8 mouse cellular contexts compared by ENCODE assay signal in the genomic region with DNA sequence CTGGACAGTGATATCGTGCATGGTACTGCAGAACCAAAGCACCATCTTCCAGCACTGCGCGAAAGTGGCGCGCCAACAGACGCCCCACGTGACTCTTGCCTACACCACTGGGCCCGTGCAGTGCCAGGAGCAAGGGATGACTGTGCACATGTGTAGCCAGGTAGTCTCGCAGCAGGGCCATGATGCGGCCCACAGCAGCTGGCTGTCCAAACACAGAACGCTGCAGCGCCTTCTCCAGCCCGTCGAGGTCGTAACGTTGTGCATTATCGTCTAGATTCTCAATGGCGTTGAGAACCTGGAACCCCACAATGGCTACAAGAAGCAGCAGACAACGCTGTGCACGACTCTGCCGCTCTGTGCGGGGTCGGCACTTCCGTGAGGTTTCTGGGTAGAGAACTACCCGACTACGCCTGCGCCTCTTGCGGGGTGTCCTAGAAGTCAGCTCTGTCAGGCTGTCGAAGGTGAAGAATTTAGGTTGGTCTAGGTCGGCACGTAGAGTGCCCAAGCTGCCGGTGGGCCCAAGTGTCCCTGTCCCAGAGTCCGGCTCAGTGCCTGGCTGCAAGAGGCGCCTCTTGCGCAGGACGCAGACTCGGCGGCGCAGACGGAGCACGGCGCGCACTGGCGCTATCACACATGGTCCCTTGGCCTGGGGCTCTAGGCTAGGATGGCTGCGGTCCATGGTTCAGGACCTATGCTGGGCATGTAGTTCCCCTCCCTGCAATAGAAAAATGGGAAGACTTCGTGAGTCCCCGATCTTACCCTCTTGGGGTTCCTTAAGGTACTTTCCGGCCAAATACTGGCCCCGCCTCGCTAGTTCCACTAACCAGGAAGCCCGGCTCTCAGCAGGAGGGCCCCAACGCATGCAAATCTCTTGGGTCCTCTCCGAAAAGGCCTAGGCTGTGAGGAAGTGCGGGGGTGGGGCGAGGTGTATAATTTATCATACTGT. TPM values are rescaled to one million over a fixed set of nuclear protein-coding genes. Genes with fewer than 3 reads are reported as not detected.
DNase-seq lines count a peak whose midpoint lies in the region; ATAC-seq and TF ChIP-seq lines count a peak whose summit lies in the region.

No protein-coding gene starts in this region.

- peak in 1 of 2 experiments; percentile 33; a peak in 1 of 4 replicates for TF ChIP-seq EP300 in MEL (IDR thresholded peaks at IDR 0.05; ENCODE audit: low read depth in 1 of 2, low read length in 2 of 2)

- peak; percentile 92 for DNase-seq in 416B (ENCODE audit: low read depth)
- DNase-seq in MEL (ENCODE audit: low read depth, low spot score): peak; percentile 97
- DNase-seq in intestine, embryonic 14.5 days (ENCODE audit: low spot score): no peak
- no peak for DNase-seq in cerebellum, adult 2 months
- no peak for DNase-seq in left cerebral cortex, adult 11 months (ENCODE audit: low spot score)

- H3K9me3 ChIP-seq in MEL (replicated peaks; ENCODE audit: insufficient read depth, low read length): no peaks in the 10 kb centered on the region
- H3K9me3 ChIP-seq in forebrain, embryonic 13.5 days (replicated peaks): no peaks in the 10 kb centered on the region
- H3K9me3 ChIP-seq in intestine, embryonic 14.5 days (ENCODE audit: control insufficient read depth, low read length): no peaks in the 10 kb centered on the region
- no peaks in the 10 kb centered on the region for H3K9me3 ChIP-seq in liver, embryonic 16.5 days (replicated peaks; ENCODE audit: control insufficient read depth, low read length)

- H3K4me3 ChIP-seq in MEL (ENCODE audit: control insufficient read depth in 1 of 2, insufficient read depth in 1 of 2, low read depth in 2 of 2, low read length in 2 of 2): peak overlapping the region; percentile 57 to 72
- H3K4me3 ChIP-seq in forebrain, embryonic 13.5 days: no peak overlapping the region
- peak overlapping the region; percentile 34 for H3K4me3 ChIP-seq in intestine, embryonic 14.5 days (ENCODE audit: low read depth, low read length)
- H3K4me3 ChIP-seq in liver, embryonic 16.5 days (ENCODE audit: low read depth, low read length): peak overlapping the region; percentile 54
- peak overlapping the region; percentile 6; the same call in 1 of the 2 replicates for H3K4me3 ChIP-seq in olfactory bulb, adult 2 months (ENCODE audit: insufficient read depth, low read depth, low read length)
- H3K4me3 ChIP-seq in cerebellum, adult 2 months (replicated peaks; ENCODE audit: insufficient read depth, low read depth, low read length): no peak overlapping the region

- 25% methylated on average over 55 of the region's 55 CpGs for WGBS in forebrain, embryonic 13.5 days
- 20% methylated on average over 55 of the region's 55 CpGs for WGBS in intestine, embryonic 14.5 days
- WGBS in liver, embryonic 16.5 days (ENCODE audit: insufficient replicate concordance): 7% methylated on average over 55 of the region's 55 CpGs
- WGBS in olfactory bulb, adult 2 months: 49% methylated on average over 55 of the region's 55 CpGs
- 28% methylated on average over 55 of the region's 55 CpGs for WGBS in cerebellum, adult 2 months

- peak overlapping the region; percentile 87 for H3K9ac ChIP-seq in MEL (ENCODE audit: control insufficient read depth, low read depth, low read length, poor library complexity, severe bottlenecking)
- H3K9ac ChIP-seq in forebrain, embryonic 13.5 days: no peak overlapping the region
- H3K9ac ChIP-seq in intestine, embryonic 14.5 days (ENCODE audit: low read length): peak overlapping the region; percentile 34; the same call in 1 of the 2 replicates
- H3K9ac ChIP-seq in liver, embryonic 16.5 days (ENCODE audit: low read depth, low read length): peak overlapping the region; percentile 61

- H3K4me2 ChIP-seq in forebrain, embryonic 13.5 days: 0 out of 2 replicates have a peak overlapping the region, but pooled peaks have one; percentile 14
- H3K4me2 ChIP-seq in intestine, embryonic 14.5 days (ENCODE audit: low read length): peak overlapping the region; percentile 58
- H3K4me2 ChIP-seq in liver, embryonic 16.5 days (ENCODE audit: low read depth, low read length): peak overlapping the region; percentile 71

- peak overlapping the region; percentile 96 for H3K27ac ChIP-seq in MEL (ENCODE audit: control insufficient read depth, low read depth, low read length)
- no peak overlapping the region for H3K27ac ChIP-seq in forebrain, embryonic 13.5 days
- H3K27ac ChIP-seq in intestine, embryonic 14.5 days (ENCODE audit: low read depth): peak overlapping the region; percentile 76
- peak overlapping the region; percentile 79 for H3K27ac ChIP-seq in liver, embryonic 16.5 days (ENCODE audit: low read length)
- H3K27ac ChIP-seq in olfactory bulb, adult 2 months (ENCODE audit: insufficient read depth, low read depth, low read length): no peak overlapping the region; the same call in 1 of the 2 replicates
- no peak overlapping the region for H3K27ac ChIP-seq in cerebellum, adult 2 months (ENCODE audit: insufficient read depth, low read length)

- H3K4me1 ChIP-seq in MEL (ENCODE audit: control insufficient read depth in 1 of 2, insufficient read depth in 2 of 2, low read length in 2 of 2): peaks cover 6 to 32% of the 10 kb centered on the region in 2 experiments
- H3K4me1 ChIP-seq in forebrain, embryonic 13.5 days: peaks cover 6% of the 10 kb centered on the region; the same call in 1 of the 2 replicates
- H3K4me1 ChIP-seq in intestine, embryonic 14.5 days (replicated peaks; ENCODE audit: control insufficient read depth, insufficient read depth, low read length): peaks cover 20% of the 10 kb centered on the region; the same call in 1 of the 2 replicates
- peaks cover 40% of the 10 kb centered on the region for H3K4me1 ChIP-seq in liver, embryonic 16.5 days (ENCODE audit: control insufficient read depth, low read depth, low read length)
- peaks cover 5% of the 10 kb centered on the region for H3K4me1 ChIP-seq in olfactory bulb, adult 2 months (ENCODE audit: control insufficient read depth, insufficient read depth, low read length)
- H3K4me1 ChIP-seq in cerebellum, adult 2 months (ENCODE audit: control insufficient read depth, insufficient read depth, low read length): peaks cover 3% of the 10 kb centered on the region; the same call in 1 of the 2 replicates

- no peak for ATAC-seq in forebrain, embryonic 13.5 days
- peak; percentile 37 for ATAC-seq in intestine, embryonic 14.5 days (replicated peaks; ENCODE audit: low FRiP score, low TSS enrichment, low read depth)
- peak; percentile 57 for ATAC-seq in liver, embryonic 16.5 days (ENCODE audit: low read depth)

- no peak for TF ChIP-seq RAD21 in MEL (IDR thresholded peaks at IDR 0.05; ENCODE audit: low read depth, low read length)

- peaks cover 0 to 17% of the 10 kb centered on the region in 2 experiments; a peak in 2 of 4 replicates for H3K36me3 ChIP-seq in MEL (ENCODE audit: control insufficient read depth in 1 of 2, insufficient read depth in 2 of 2, low read length in 2 of 2)
- peaks cover 26% of the 10 kb centered on the region for H3K36me3 ChIP-seq in forebrain, embryonic 13.5 days (ENCODE audit: poor library complexity, severe bottlenecking)
- peaks cover 22% of the 10 kb centered on the region for H3K36me3 ChIP-seq in intestine, embryonic 14.5 days (ENCODE audit: control insufficient read depth, insufficient read depth, low read length)
- peaks cover 6% of the 10 kb centered on the region for H3K36me3 ChIP-seq in liver, embryonic 16.5 days (ENCODE audit: control insufficient read depth, insufficient read depth)

- H3K79me2 ChIP-seq in MEL (ENCODE audit: control insufficient read depth, insufficient read depth, low read length, poor library complexity): peaks cover 21% of the 10 kb centered on the region

- H3K27me3 ChIP-seq in MEL (ENCODE audit: control insufficient read depth in 1 of 2, insufficient read depth in 2 of 2, low read length in 2 of 2): no peaks in the 10 kb centered on the region
- H3K27me3 ChIP-seq in forebrain, embryonic 13.5 days: peaks cover 32% of the 10 kb centered on the region
- H3K27me3 ChIP-seq in intestine, embryonic 14.5 days (replicated peaks; ENCODE audit: control insufficient read depth, insufficient read depth, low read length): peaks cover 20% of the 10 kb centered on the region
- H3K27me3 ChIP-seq in liver, embryonic 16.5 days (ENCODE audit: control insufficient read depth, insufficient read depth, low read depth, low read length): no peaks in the 10 kb centered on the region
- H3K27me3 ChIP-seq in cerebellum, adult 2 months (ENCODE audit: control insufficient read depth, insufficient read depth, low read length): no peaks in the 10 kb centered on the region

- peak; percentile 45 to 76 for TF ChIP-seq POLR2A in MEL (IDR thresholded peaks at IDR 0.05; ENCODE audit: control insufficient read depth in 1 of 2, insufficient read depth in 1 of 2, low read depth in 1 of 2, low read length in 2 of 2, poor library complexity in 1 of 2)
- no peak for TF ChIP-seq POLR2A in olfactory bulb, adult 2 months (IDR thresholded peaks at IDR 0.05; ENCODE audit: insufficient read depth, low read depth, low read length)
- no peak for TF ChIP-seq POLR2A in cerebellum, adult 2 months (IDR thresholded peaks at IDR 0.05; ENCODE audit: borderline replicate concordance, insufficient read depth, low read length)

- TF ChIP-seq CTCF in MEL (IDR thresholded peaks at IDR 0.05 in 2 of 3, conservative IDR thresholded peaks at IDR 0.05 in 1 of 3; ENCODE audit: control insufficient read depth in 1 of 3, insufficient read depth in 1 of 3, low read depth in 2 of 3, low read length in 3 of 3, poor library complexity in 1 of 3, severe bottlenecking in 1 of 3): no peak
- TF ChIP-seq CTCF in olfactory bulb, adult 2 months (IDR thresholded peaks at IDR 0.05; ENCODE audit: insufficient read depth, low read depth, low read length): 0 out of 2 replicates have a peak, but pooled peaks have one; percentile 12
- no peak for TF ChIP-seq CTCF in cerebellum, adult 2 months (IDR thresholded peaks at IDR 0.05; ENCODE audit: borderline replicate concordance, insufficient read depth, low read depth, low read length)

RNA-seq across cellular contexts. Expression of a gene that starts 1.2 kb away (rescaled TPM):
- 7.6 and 9.1 TPM in 2 replicates for total RNA-seq in MEL (2012; rRNA removed)
- polyA plus RNA-seq in MEL (2012; ENCODE audit: insufficient read depth in 1 of 2, insufficient read length in 2 of 2, low read depth in 1 of 2, low replicate concordance in 2 of 2, missing spikeins in 1 of 2): 10 to 100 TPM in 1 of 2 experiments, not detected in 1; 13.7 TPM
- polyA plus RNA-seq in forebrain, embryonic 13.5 days (2015; fragmentation: Nextera tagmentation; extraction: Ambion mirVana): 0.66 and 0.78 TPM in 2 replicates
- polyA plus RNA-seq in intestine, embryonic 14.5 days (2014; fragmentation: Nextera tagmentation; extraction: Ambion mirVana): 14.4 and 18.1 TPM in 2 replicates
- polyA plus RNA-seq in liver, embryonic 16.5 days (2015; fragmentation: Nextera tagmentation; extraction: Ambion mirVana): 6.5 and 6.6 TPM in 2 replicates
- not detected in 2 replicates for polyA plus RNA-seq in olfactory bulb, adult 2 months (2012; ENCODE audit: insufficient read depth, insufficient read length, low replicate concordance, missing spikeins)
- polyA plus RNA-seq in cerebellum, adult 2 months (2012; rRNA removed): 3.6 and 4.2 TPM in 2 replicates

RNA-seq across cellular contexts. Expression of a gene that starts 14.9 kb away (rescaled TPM):
- 6.3 and 6.5 TPM in 2 replicates for total RNA-seq in MEL (2012; rRNA removed)
- polyA plus RNA-seq in MEL (2012; ENCODE audit: insufficient read depth in 1 of 2, insufficient read length in 2 of 2, low read depth in 1 of 2, low replicate concordance in 2 of 2, missing spikeins in 1 of 2): 10 to 100 TPM in 1 of 2 experiments, not detected in 1; 12.3 TPM
- polyA plus RNA-seq in forebrain, embryonic 13.5 days (2015; fragmentation: Nextera tagmentation; extraction: Ambion mirVana): 29.2 and 30.8 TPM in 2 replicates
- 8.2 and 13.2 TPM in 2 replicates for polyA plus RNA-seq in intestine, embryonic 14.5 days (2014; fragmentation: Nextera tagmentation; extraction: Ambion mirVana)
- 1.1 and 1.3 TPM in 2 replicates for polyA plus RNA-seq in liver, embryonic 16.5 days (2015; fragmentation: Nextera tagmentation; extraction: Ambion mirVana)
- polyA plus RNA-seq in olfactory bulb, adult 2 months (2012; ENCODE audit: insufficient read depth, insufficient read length, low replicate concordance, missing spikeins): not detected in 2 replicates
- polyA plus RNA-seq in cerebellum, adult 2 months (2012; rRNA removed): 7.7 and 9.4 TPM in 2 replicates

RNA-seq across cellular contexts. Expression of a gene that starts 15.8 kb away (rescaled TPM):
- total RNA-seq in MEL (2012; rRNA removed): 62.9 and 63.1 TPM in 2 replicates
- 10 to 100 TPM in 1 of 2 experiments, not detected in 1; 83.5 TPM for polyA plus RNA-seq in MEL (2012; ENCODE audit: insufficient read depth in 1 of 2, insufficient read length in 2 of 2, low read depth in 1 of 2, low replicate concordance in 2 of 2, missing spikeins in 1 of 2)
- 95.4 and 104 TPM in 2 replicates for polyA plus RNA-seq in forebrain, embryonic 13.5 days (2015; fragmentation: Nextera tagmentation; extraction: Ambion mirVana)
- polyA plus RNA-seq in intestine, embryonic 14.5 days (2014; fragmentation: Nextera tagmentation; extraction: Ambion mirVana): 99.1 and 107 TPM in 2 replicates
- 33.9 and 34.9 TPM in 2 replicates for polyA plus RNA-seq in liver, embryonic 16.5 days (2015; fragmentation: Nextera tagmentation; extraction: Ambion mirVana)
- polyA plus RNA-seq in olfactory bulb, adult 2 months (2012; ENCODE audit: insufficient read depth, insufficient read length, low replicate concordance, missing spikeins): not detected in 2 replicates
- polyA plus RNA-seq in cerebellum, adult 2 months (2012; rRNA removed): 69.4 and 84.5 TPM in 2 replicates

RNA-seq across cellular contexts. Expression of a gene that starts 19.0 kb away (rescaled TPM):
- total RNA-seq in MEL (2012; rRNA removed): not detected in 2 replicates
- polyA plus RNA-seq in MEL (2012; ENCODE audit: insufficient read depth in 1 of 2, insufficient read length in 2 of 2, low read depth in 1 of 2, low replicate concordance in 2 of 2, missing spikeins in 1 of 2): under 1 TPM in 1 of 2 experiments, not detected in 1; 0.07 TPM
- not detected in 2 replicates for polyA plus RNA-seq in forebrain, embryonic 13.5 days (2015; fragmentation: Nextera tagmentation; extraction: Ambion mirVana)
- polyA plus RNA-seq in intestine, embryonic 14.5 days (2014; fragmentation: Nextera tagmentation; extraction: Ambion mirVana): 0.18 TPM in 1 of 2 replicates, not detected in the other
- polyA plus RNA-seq in liver, embryonic 16.5 days (2015; fragmentation: Nextera tagmentation; extraction: Ambion mirVana): not detected in 2 replicates
- polyA plus RNA-seq in olfactory bulb, adult 2 months (2012; ENCODE audit: insufficient read depth, insufficient read length, low replicate concordance, missing spikeins): not detected in 2 replicates
- polyA plus RNA-seq in cerebellum, adult 2 months (2012; rRNA removed): not detected in 2 replicates

RNA-seq across cellular contexts. Expression of a gene that starts 23.1 kb away (rescaled TPM):
- 1.1 TPM in 1 of 2 replicates, not detected in the other for total RNA-seq in MEL (2012; rRNA removed)
- polyA plus RNA-seq in MEL (2012; ENCODE audit: insufficient read depth in 1 of 2, insufficient read length in 2 of 2, low read depth in 1 of 2, low replicate concordance in 2 of 2, missing spikeins in 1 of 2): 10 to 100 TPM in 1 of 2 experiments, not detected in 1; 15.6 TPM
- 0.21 TPM in 1 of 2 replicates, not detected in the other for polyA plus RNA-seq in forebrain, embryonic 13.5 days (2015; fragmentation: Nextera tagmentation; extraction: Ambion mirVana)
- 0.51 TPM in 1 of 2 replicates, not detected in the other for polyA plus RNA-seq in intestine, embryonic 14.5 days (2014; fragmentation: Nextera tagmentation; extraction: Ambion mirVana)
- not detected in 2 replicates for polyA plus RNA-seq in liver, embryonic 16.5 days (2015; fragmentation: Nextera tagmentation; extraction: Ambion mirVana)
- not detected in 2 replicates for polyA plus RNA-seq in olfactory bulb, adult 2 months (2012; ENCODE audit: insufficient read depth, insufficient read length, low replicate concordance, missing spikeins)
- 0.10 and 0.11 TPM in 2 replicates for polyA plus RNA-seq in cerebellum, adult 2 months (2012; rRNA removed)

Comparison
In these comparisons a context has a peak if more than half of its experiments do, and no peak if none do; other contexts are left out.
1. DNase-seq: peak in 416B (single experiment) and MEL (single experiment); none in intestine, embryonic 14.5 days (single experiment), cerebellum, adult 2 months (0 of 2) and left cerebral cortex, adult 11 months (single experiment).
2. H3K27ac ChIP-seq: peak in MEL (single experiment), intestine, embryonic 14.5 days (single experiment) and liver, embryonic 16.5 days (single experiment); none in forebrain, embryonic 13.5 days (single experiment), olfactory bulb, adult 2 months (single experiment) and cerebellum, adult 2 months (single experiment).
3. H3K4me3 ChIP-seq: peak in MEL (2 of 2), intestine, embryonic 14.5 days (single experiment), liver, embryonic 16.5 days (single experiment) and olfactory bulb, adult 2 months (single experiment); none in forebrain, embryonic 13.5 days (single experiment) and cerebellum, adult 2 months (single experiment).
4. POLR2A ChIP-seq: peak in MEL (2 of 2); none in olfactory bulb, adult 2 months (single experiment) and cerebellum, adult 2 months (single experiment).
5. H3K4me2 ChIP-seq: peak in every context shown above with its lines; median percentile 71 in liver, embryonic 16.5 days; 58 in intestine, embryonic 14.5 days; 14 in forebrain, embryonic 13.5 days.